Mouse (Mus musculus) embryonic facial prominence, embryonic 12.5 days (tissue): ENCODE results near the gene Col11a2. TPM values are rescaled to one million over a fixed set of nuclear protein-coding genes. Genes with fewer than 3 reads are reported as not detected.

ENCODE experiments used
- ATAC-seq: fragments of 200-750 bp; cut with Nextera tagmentation; 2 replicates; pipeline ENCODE4 v1.8.0; 2017; ENCODE audit not compliant: insufficient number of reproducible peaks, insufficient read depth, low FRiP score, low TSS enrichment
- H3K27ac ChIP-seq: fragments of 300-500 bp; sonication (generic); 2 replicates; pipeline ENCODE4 v1.5.1; 2016; ENCODE audit warnings: mild to moderate bottlenecking
- H3K27me3 ChIP-seq: fragments of 300-500 bp; sonication (generic); 2 replicates; pipeline ENCODE4 v1.6.1; 2016; ENCODE audit warnings: mild to moderate bottlenecking, moderate library complexity
- H3K36me3 ChIP-seq: fragments of 300-500 bp; sonication (generic); 2 replicates; pipeline ENCODE4 v1.6.1; 2016; ENCODE audit warnings: mild to moderate bottlenecking
- H3K4me1 ChIP-seq: fragments of 300-500 bp; sonication (generic); 2 replicates; pipeline ENCODE4 v1.6.1; 2016
- H3K4me2 ChIP-seq: fragments of 300-500 bp; sonication (generic); replicated peaks from 2 replicates; pipeline ENCODE4 v1.6.1; 2016; ENCODE audit warnings: mild to moderate bottlenecking, moderate library complexity
- H3K4me3 ChIP-seq: fragments of 300-500 bp; sonication (generic); 2 replicates; pipeline ENCODE4 v1.5.1; 2016; ENCODE audit warnings: mild to moderate bottlenecking
- H3K9ac ChIP-seq: fragments of 300-500 bp; sonication (generic); 2 replicates; pipeline ENCODE4 v1.6.1; 2016; ENCODE audit warnings: mild to moderate bottlenecking, moderate library complexity
- H3K9me3 ChIP-seq: fragments of 300-500 bp; sonication (generic); 2 replicates; pipeline ENCODE4 v1.6.1; 2016; ENCODE audit warnings: mild to moderate bottlenecking, moderate library complexity
- WGBS: fragments of 180-500 bp; shearing (Covaris S2); methylation state at CpG from one replicate; pipeline ENCODE4 v1.1.7; 2016; 5-methylcytosine and 5-hydroxymethylcytosine counted together
- polyA plus RNA-seq: library from polyadenylated mRNA; unstranded; fragments of >200 nt; fragmentation: Nextera tagmentation; extraction: Ambion mirVana; gene quantifications from 2 replicates; pipeline ENCODE4 v1.2.1, GENCODE M21; 2016

The Col11a2 gene
- polyA plus RNA-seq, 1 experiment from 2014 or later = 7.2 TPM

DNA sequence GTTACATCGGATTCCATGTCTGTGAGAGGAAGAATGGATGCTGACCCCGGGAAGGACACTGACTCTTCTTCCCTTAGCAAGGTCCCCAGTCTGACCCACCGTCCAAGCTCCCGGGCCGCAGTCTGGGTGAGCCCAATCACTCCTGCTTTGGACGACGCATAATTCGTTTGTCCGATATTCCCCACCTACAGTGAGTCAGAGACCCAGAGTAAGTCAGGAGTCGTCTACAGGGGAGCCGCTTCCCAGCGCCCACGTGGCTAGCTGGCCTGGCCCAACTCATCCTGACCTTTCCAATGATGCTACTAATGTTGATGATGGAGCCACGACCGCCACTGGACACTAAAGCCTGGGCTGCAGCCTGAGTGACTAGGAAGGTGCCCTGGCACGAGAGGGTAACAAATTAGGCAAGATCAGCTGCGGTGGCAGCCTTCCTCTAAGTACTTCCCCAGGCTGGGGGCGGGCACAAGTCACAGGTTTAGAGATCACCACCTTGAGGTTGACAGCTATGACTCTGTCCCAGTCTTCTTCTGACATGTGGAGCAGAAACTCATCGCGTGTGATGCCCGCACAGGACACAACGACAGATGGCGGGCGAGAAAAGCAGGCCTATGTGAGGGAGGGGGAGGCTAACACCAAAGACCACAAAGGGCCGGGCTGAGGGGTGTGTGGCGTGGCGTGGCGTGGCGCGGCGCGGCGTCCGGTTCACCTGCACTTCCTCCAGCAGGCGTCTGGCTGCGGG lies 12.2 kb upstream of the Col11a2 start:
- Histone ChIP-seq H3K4me3 (peak overlapping the region; percentile 62), H3K27me3 (no peaks in the 10 kb centered on the region), H3K4me1 (peaks cover 64% of the 10 kb centered on the region), H3K27ac (peak overlapping the region; percentile 75), H3K9me3 (no peaks in the 10 kb centered on the region), H3K36me3 (peaks cover 34% of the 10 kb centered on the region), H3K9ac (peak overlapping the region; percentile 75), H3K4me2 (peak overlapping the region; percentile 94)
- WGBS = 7% methylated on average over 36 of the region's 36 CpGs
- ATAC-seq = no peak

GRCm38 (mm10) chr17:34027656-34028223 lies 11.5 kb upstream of the Col11a2 start, which contains the start of gene H2-Ke6:
H2-Ke6 (minus strand) TSS chr17:34028060.
- Histone ChIP-seq H3K27me3 (no peaks in the 10 kb centered on the region), H3K4me2 (peak within 1 kb of the TSS; percentile 94), H3K9ac (peak within 1 kb of the TSS; percentile 75), H3K27ac (peak within 1 kb of the TSS; percentile 75), H3K4me1 (peaks cover 65% of the 10 kb centered on the region), H3K9me3 (no peaks in the 10 kb centered on the region), H3K36me3 (peaks cover 28% of the 10 kb centered on the region), H3K4me3 (peak within 1 kb of the TSS; percentile 62)
- peak; percentile 57 for ATAC-seq
- WGBS = under 1% methylated on average over 49 of the region's 49 CpGs

DNA sequence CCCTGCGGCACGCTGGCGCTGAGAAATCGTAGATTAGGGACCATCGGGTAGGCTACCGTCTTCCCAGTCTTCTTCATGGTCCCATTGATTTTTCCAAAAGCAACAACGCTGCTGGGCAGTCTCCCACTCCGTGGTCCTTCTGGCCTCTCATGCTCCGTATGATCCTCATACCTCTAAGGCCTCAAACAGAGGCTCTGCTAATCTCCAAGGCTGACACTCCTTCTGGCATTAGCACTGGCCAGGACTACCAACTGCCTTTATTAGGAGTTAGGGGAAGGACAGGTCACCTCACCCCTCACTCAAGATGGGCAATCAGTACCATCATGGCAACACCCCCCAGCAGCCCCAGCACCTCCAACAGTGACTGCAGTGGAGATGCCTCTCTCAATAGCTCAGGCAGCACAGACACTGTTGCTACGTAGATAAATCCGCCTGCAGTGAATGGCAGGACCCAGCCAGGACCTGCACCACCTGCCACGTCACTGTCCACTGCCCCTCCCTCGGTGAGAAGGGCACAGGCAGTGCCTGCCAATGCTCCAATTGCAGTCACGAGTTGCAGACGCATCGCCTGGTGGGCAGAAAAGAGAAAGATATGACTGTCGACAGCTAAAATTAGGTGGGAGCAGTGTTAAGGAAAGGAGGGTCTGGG lies 10.6 kb upstream of the Col11a2 start:
- no peak for ATAC-seq
- Histone ChIP-seq H3K9me3 (no peaks in the 10 kb centered on the region), H3K4me1 (peaks cover 70% of the 10 kb centered on the region), H3K36me3 (peaks cover 25% of the 10 kb centered on the region), H3K9ac (no peak overlapping the region), H3K27me3 (no peaks in the 10 kb centered on the region), H3K27ac (peak overlapping the region; percentile 75), H3K4me3 (peak overlapping the region; percentile 62), H3K4me2 (peak overlapping the region; percentile 94; the same call in 1 of the 2 replicates)
- WGBS = 72% methylated on average over 17 of the region's 17 CpGs

GRCm38 (mm10) chr17:34029150-34029889 lies 9.9 kb upstream of the Col11a2 start:
- Histone ChIP-seq H3K4me1 (peaks cover 66% of the 10 kb centered on the region), H3K36me3 (peaks cover 32% of the 10 kb centered on the region), H3K27ac (0 out of 2 replicates have a peak overlapping the region, but pooled peaks have one; percentile 20), H3K4me2 (peak overlapping the region; percentile 99; the same call in 1 of the 2 replicates), H3K9ac (no peak overlapping the region), H3K27me3 (no peaks in the 10 kb centered on the region), H3K9me3 (no peaks in the 10 kb centered on the region), H3K4me3 (peak overlapping the region; percentile 85; the same call in 1 of the 2 replicates)
- WGBS = 88% methylated on average over 18 of the region's 18 CpGs
- ATAC-seq = no peak

- Histone ChIP-seq H3K4me2 (peak overlapping the region; percentile 99), H3K36me3 (peaks cover 37% of the 10 kb centered on the region), H3K4me1 (peaks cover 66% of the 10 kb centered on the region), H3K4me3 (peak overlapping the region; percentile 85), H3K27me3 (no peaks in the 10 kb centered on the region), H3K9me3 (no peaks in the 10 kb centered on the region), H3K27ac (peak overlapping the region; percentile 97; the same call in 1 of the 2 replicates), H3K9ac (peak overlapping the region; percentile 96)
- ATAC-seq = no peak
- WGBS = 81% methylated on average over 21 of the region's 21 CpGs
These were observed 9.2 kb upstream of the Col11a2 start for GRCm38 (mm10) chr17:34029890-34030595.

- Histone ChIP-seq H3K9me3 (no peaks in the 10 kb centered on the region), H3K36me3 (peaks cover 45% of the 10 kb centered on the region), H3K27me3 (no peaks in the 10 kb centered on the region), H3K4me3 (peak overlapping the region; percentile 85), H3K9ac (peak overlapping the region; percentile 96), H3K4me2 (peak overlapping the region; percentile 99), H3K27ac (peak overlapping the region; percentile 97), H3K4me1 (peaks cover 58% of the 10 kb centered on the region)
- WGBS = 3% methylated on average over 20 of the region's 20 CpGs
- no peak for ATAC-seq
These were observed 8.3 kb upstream of the Col11a2 start for GRCm38 (mm10) chr17:34030861-34031326.

DNA sequence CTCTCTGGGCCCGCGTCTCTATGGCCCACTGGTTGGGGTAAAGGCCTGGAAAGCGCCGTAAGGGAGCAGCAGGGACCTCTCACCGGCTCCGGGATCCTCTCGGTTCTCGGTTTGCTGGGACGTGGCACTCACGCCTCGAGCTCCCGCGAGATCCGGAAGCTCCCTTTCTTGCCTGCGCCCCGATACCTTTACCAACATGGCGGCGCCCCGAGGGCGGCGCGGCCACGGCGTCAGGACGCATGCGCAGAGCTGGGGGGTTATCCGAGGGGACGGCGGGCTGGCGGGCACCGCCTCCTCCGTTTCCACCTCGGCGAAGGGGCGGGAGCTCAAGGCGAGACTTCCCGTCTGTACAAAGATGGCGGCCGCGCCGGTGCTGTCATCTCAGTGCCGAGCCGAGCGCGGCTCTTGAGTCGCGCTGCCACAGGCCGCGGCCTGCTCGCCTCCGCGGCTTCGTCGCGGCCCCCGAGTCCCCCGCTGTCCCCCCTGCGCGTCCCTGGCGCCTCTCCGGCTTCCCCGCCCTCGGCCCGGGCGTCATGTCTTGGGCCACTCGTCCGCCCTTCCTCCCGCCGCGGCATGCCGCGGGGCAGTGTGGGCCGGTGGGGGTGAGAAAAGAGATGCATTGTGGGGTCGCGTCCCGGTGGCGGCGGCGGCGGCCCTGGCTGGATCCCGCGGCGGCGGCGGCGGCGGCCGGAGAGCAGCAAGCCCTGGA lies 7.6 kb upstream of the Col11a2 start, which contains the start of the genes Slc39a7 and Rxrb:
Gene Slc39a7, minus strand, starts transcription at position 218 of the 709 bp plus-strand sequence.
Gene Rxrb, plus strand, starts transcription at position 348 of the 709 bp plus-strand sequence.
- peak; percentile 68 for ATAC-seq
- Histone ChIP-seq H3K9ac (peak within 1 kb of the TSS; percentile 96), H3K27ac (peak within 1 kb of the TSS; percentile 97), H3K27me3 (no peaks in the 10 kb centered on the region), H3K36me3 (peaks cover 52% of the 10 kb centered on the region), H3K9me3 (no peaks in the 10 kb centered on the region), H3K4me2 (peak within 1 kb of the TSS; percentile 99), H3K4me3 (peak within 1 kb of the TSS; percentile 85), H3K4me1 (peaks cover 50% of the 10 kb centered on the region)
- under 1% methylated on average over 88 of the region's 88 CpGs for WGBS

DNA sequence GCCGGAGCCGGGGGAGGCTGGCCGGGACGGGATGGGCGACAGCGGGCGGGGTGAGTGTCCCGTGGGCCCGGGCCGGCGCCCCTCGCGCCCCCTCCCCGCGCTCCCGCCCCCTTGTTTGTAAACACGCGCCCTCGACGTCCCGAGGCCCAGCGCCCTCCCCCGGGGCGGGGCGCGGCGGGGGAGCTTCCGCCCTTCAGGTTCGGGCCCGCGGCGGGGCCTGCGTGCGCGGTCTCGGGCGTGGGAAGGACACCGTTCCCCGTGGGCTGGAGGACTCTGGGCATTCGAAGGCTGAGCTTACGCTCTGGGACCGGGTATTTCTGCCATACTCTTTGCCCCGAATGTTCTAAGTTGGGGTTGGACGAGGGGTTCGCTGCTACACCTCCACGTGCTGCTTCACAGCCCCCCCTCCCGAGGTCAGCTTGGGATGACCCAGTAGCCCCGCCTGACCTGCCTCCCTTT lies 7.0 kb upstream of the Col11a2 start:
- peaks cover 44% of the 10 kb centered on the region for H3K4me1 ChIP-seq
- under 1% methylated on average over 39 of the region's 48 CpGs for WGBS
- H3K27me3 ChIP-seq = no peaks in the 10 kb centered on the region
- peak overlapping the region; percentile 85 for H3K4me3 ChIP-seq
- H3K36me3 ChIP-seq = peaks cover 58% of the 10 kb centered on the region
- peak overlapping the region; percentile 81 for H3K4me2 ChIP-seq
- no peaks in the 10 kb centered on the region for H3K9me3 ChIP-seq
- peak overlapping the region; percentile 96 for H3K9ac ChIP-seq
- ATAC-seq = no peak; the same call in 1 of the 2 replicates
- H3K27ac ChIP-seq = peak overlapping the region; percentile 97

- Histone ChIP-seq H3K4me2 (peak overlapping the region; percentile 81), H3K27ac (no peak overlapping the region), H3K9me3 (no peaks in the 10 kb centered on the region), H3K36me3 (peaks cover 64% of the 10 kb centered on the region), H3K27me3 (0 out of 2 replicates have a peak, but pooled peaks cover under 1% of the 10 kb centered on the region), H3K4me3 (peak overlapping the region; percentile 85), H3K4me1 (peaks cover 40% of the 10 kb centered on the region), H3K9ac (peak overlapping the region; percentile 96; the same call in 1 of the 2 replicates)
- 56% methylated on average over 9 of the region's 9 CpGs for WGBS
- ATAC-seq = no peak
These were observed 6.4 kb upstream of the Col11a2 start for GRCm38 (mm10) chr17:34032806-34033205.

DNA sequence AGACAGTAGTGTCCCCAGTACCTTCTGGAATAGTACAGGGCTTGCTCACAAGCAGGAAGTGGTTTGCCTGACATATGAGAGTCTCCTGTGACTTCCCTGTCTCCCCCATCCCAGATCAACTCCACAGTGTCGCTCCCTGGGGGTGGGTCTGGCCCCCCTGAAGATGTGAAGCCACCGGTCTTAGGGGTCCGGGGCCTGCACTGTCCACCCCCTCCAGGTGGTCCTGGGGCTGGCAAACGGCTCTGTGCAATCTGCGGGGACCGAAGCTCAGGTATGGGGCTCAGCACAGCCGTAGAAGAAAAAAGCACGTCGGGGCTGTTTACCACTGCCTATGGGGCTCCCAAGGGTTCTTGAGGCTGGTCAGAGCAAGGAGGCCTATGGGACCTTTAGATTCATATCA lies 5.8 kb upstream of the Col11a2 start:
- no peak for ATAC-seq
- Histone ChIP-seq H3K27me3 (0 out of 2 replicates have a peak, but pooled peaks cover 4% of the 10 kb centered on the region), H3K4me3 (peak overlapping the region; percentile 85; the same call in 1 of the 2 replicates), H3K4me1 (peaks cover 36% of the 10 kb centered on the region), H3K4me2 (peak overlapping the region; percentile 81), H3K36me3 (peaks cover 63% of the 10 kb centered on the region), H3K9me3 (no peaks in the 10 kb centered on the region), H3K27ac (no peak overlapping the region), H3K9ac (peak overlapping the region; percentile 36; the same call in 1 of the 2 replicates)
- 90% methylated on average over 9 of the region's 9 CpGs for WGBS
